ENCODE assay signal across 24 mouse cellular contexts in the genomic region with DNA sequence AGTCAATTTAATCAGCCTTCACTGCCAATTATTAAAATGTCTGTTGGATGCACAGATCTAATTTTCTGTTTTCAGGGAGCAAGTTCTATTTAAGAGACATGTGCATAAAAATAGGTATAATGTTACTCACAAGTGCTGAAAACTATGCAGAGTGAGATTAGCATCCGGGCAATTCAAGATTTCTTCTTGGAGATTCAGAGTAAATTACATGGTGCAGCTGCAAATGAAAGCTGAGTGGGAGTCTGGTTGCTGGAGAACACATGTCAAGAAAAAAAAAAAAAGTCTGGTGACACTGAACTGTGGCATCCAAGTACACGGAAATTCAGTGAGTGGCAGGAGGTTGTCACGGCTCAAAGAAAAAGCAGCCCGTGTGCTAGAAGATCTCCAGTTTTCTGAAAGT.
A peak's percentile ranks its signal among the peaks of the same experiment; 100 is the strongest.
DNase-seq lines count a peak whose midpoint lies in the region; ATAC-seq and TF ChIP-seq lines count a peak whose summit lies in the region.
"Had no signal": no experiment of that assay in that cellular context is flagged by ENCODE, and none has a peak within 500 bp of the region (broad histone marks: within the 10 kb centered on the region; RNA-seq: fewer than 3 reads in every experiment).

No protein-coding gene starts in this region.

- no peak for TF ChIP-seq POLR2A in brain, embryonic 14.5 days (IDR thresholded peaks at IDR 0.05; ENCODE audit: borderline replicate concordance, extremely low read depth, insufficient read depth, insufficient read length, poor library complexity, severe bottlenecking)
- TF ChIP-seq POLR2A in olfactory bulb, adult 2 months (IDR thresholded peaks at IDR 0.05; ENCODE audit: insufficient read depth, low read depth, low read length), result no peak

- no peak overlapping the region for H3K27ac ChIP-seq in forebrain, embryonic 16.5 days (ENCODE audit: low read length)
- H3K27ac ChIP-seq in forebrain, embryonic 11.5 days (ENCODE audit: low read depth, low read length), result no peak overlapping the region
- H3K27ac ChIP-seq in left cerebral cortex, adult 2 months, result peak overlapping the region; percentile 12; the same call in 1 of the 2 replicates
- 0 out of 2 replicates have a peak overlapping the region, but pooled peaks have one; percentile 78 for H3K27ac ChIP-seq in olfactory bulb, adult 2 months (ENCODE audit: insufficient read depth, low read depth, low read length)
- no peak overlapping the region for H3K27ac ChIP-seq in kidney, embryonic 15.5 days
- H3K27ac ChIP-seq: forebrain, embryonic 10.5 days; hindbrain, postnatal 0 days; layer of hippocampus, adult 2 months; limb, embryonic 10.5 days; liver, embryonic 15.5 days; lung, embryonic 15.5 days; midbrain, embryonic 15.5 days had no signal

- H3K4me2 ChIP-seq in forebrain, embryonic 16.5 days (ENCODE audit: low read length), result no peak overlapping the region
- no peak overlapping the region for H3K4me2 ChIP-seq in forebrain, embryonic 11.5 days (ENCODE audit: low read depth, low read length, severe bottlenecking)
- no peak overlapping the region for H3K4me2 ChIP-seq in kidney, embryonic 15.5 days
- H3K4me2 ChIP-seq: liver, embryonic 15.5 days; lung, embryonic 15.5 days; midbrain, embryonic 15.5 days had no signal

- DNase-seq in forebrain, embryonic 11.5 days (ENCODE audit: low spot score), result no peak
- peak in 1 of 2 experiments; percentile 12 for DNase-seq in left cerebral cortex, adult 2 months (ENCODE audit: extremely low spot score in 1 of 2, low spot score in 2 of 2)
- DNase-seq in left cerebral cortex, postnatal 4 days, result no peak
- DNase-seq in brain, embryonic 14.5 days (ENCODE audit: low read depth), result peak; percentile 47
- DNase-seq: adrenal gland, postnatal 25 days; cerebellum, adult 11 months; cerebellum, postnatal 10 days; kidney, adult 9 months; kidney, postnatal 25 days; liver; lung, postnatal 36 days; right cerebral cortex, postnatal 25 days; spleen, adult 18-20 months had no signal

- peak; percentile 40; the same call in 1 of the 2 replicates for ATAC-seq in forebrain, embryonic 16.5 days
- ATAC-seq in forebrain, embryonic 11.5 days (replicated peaks; ENCODE audit: low FRiP score), result no peak
- no peak for ATAC-seq in kidney, embryonic 15.5 days (replicated peaks; ENCODE audit: low FRiP score)
- ATAC-seq: hindbrain, postnatal 0 days; intestine, embryonic 16.5 days; midbrain, embryonic 15.5 days had no signal

- intact Hi-C loops in left cerebral cortex, adult 2 months (cut with DNase I), result no loop called here
- intact Hi-C loops in left cerebral cortex, postnatal 4 days (cut with DNase I), result no loop called here

- H3K9me3 ChIP-seq in forebrain, embryonic 16.5 days (ENCODE audit: control insufficient read depth, low read length), result no peaks in the 10 kb centered on the region
- H3K9me3 ChIP-seq in forebrain, embryonic 11.5 days (ENCODE audit: control insufficient read depth, low read length), result no peaks in the 10 kb centered on the region
- no peaks in the 10 kb centered on the region for H3K9me3 ChIP-seq in kidney, embryonic 15.5 days (replicated peaks)
- H3K9me3 ChIP-seq: forebrain, embryonic 10.5 days; limb, embryonic 10.5 days; liver, embryonic 15.5 days; lung, embryonic 15.5 days; midbrain, embryonic 15.5 days had no signal

- H3K4me3 ChIP-seq in forebrain, embryonic 16.5 days (replicated peaks; ENCODE audit: low read length), result no peak overlapping the region
- no peak overlapping the region for H3K4me3 ChIP-seq in forebrain, embryonic 11.5 days (ENCODE audit: low read depth, low read length)
- H3K4me3 ChIP-seq in left cerebral cortex, adult 2 months, result peak overlapping the region; percentile 1; the same call in 1 of the 2 replicates
- H3K4me3 ChIP-seq in olfactory bulb, adult 2 months (ENCODE audit: insufficient read depth, low read depth, low read length), result no peak overlapping the region
- H3K4me3 ChIP-seq in kidney, embryonic 15.5 days (replicated peaks), result no peak overlapping the region
- H3K4me3 ChIP-seq: forebrain, embryonic 10.5 days; layer of hippocampus, adult 2 months; limb, embryonic 10.5 days; liver, embryonic 15.5 days; lung, embryonic 15.5 days; midbrain, embryonic 15.5 days had no signal

- no peaks in the 10 kb centered on the region for H3K4me1 ChIP-seq in forebrain, embryonic 16.5 days (replicated peaks; ENCODE audit: control insufficient read depth, insufficient read depth, low read length)
- no peaks in the 10 kb centered on the region for H3K4me1 ChIP-seq in forebrain, embryonic 11.5 days (replicated peaks; ENCODE audit: control insufficient read depth, insufficient read depth, low read length)
- H3K4me1 ChIP-seq in olfactory bulb, adult 2 months (ENCODE audit: control insufficient read depth, insufficient read depth, low read length), result no peaks in the 10 kb centered on the region
- no peaks in the 10 kb centered on the region for H3K4me1 ChIP-seq in kidney, embryonic 15.5 days
- H3K4me1 ChIP-seq: forebrain, embryonic 10.5 days; limb, embryonic 10.5 days; liver, embryonic 15.5 days; lung, embryonic 15.5 days; midbrain, embryonic 15.5 days had no signal

- no peaks in the 10 kb centered on the region for H3K36me3 ChIP-seq in forebrain, embryonic 16.5 days (ENCODE audit: control insufficient read depth, insufficient read depth)
- H3K36me3 ChIP-seq in forebrain, embryonic 11.5 days (ENCODE audit: control insufficient read depth, insufficient read depth, low read length), result no peaks in the 10 kb centered on the region
- H3K36me3 ChIP-seq in kidney, embryonic 15.5 days, result no peaks in the 10 kb centered on the region
- H3K36me3 ChIP-seq: forebrain, embryonic 10.5 days; limb, embryonic 10.5 days; liver, embryonic 15.5 days; lung, embryonic 15.5 days; midbrain, embryonic 15.5 days had no signal

- H3K9ac ChIP-seq in forebrain, embryonic 16.5 days (replicated peaks; ENCODE audit: low read depth, low read length), result no peak overlapping the region
- no peak overlapping the region for H3K9ac ChIP-seq in forebrain, embryonic 11.5 days (ENCODE audit: low read length)
- H3K9ac ChIP-seq in kidney, embryonic 15.5 days, result no peak overlapping the region
- H3K9ac ChIP-seq: liver, embryonic 15.5 days; lung, embryonic 15.5 days; midbrain, embryonic 15.5 days had no signal

- no peaks in the 10 kb centered on the region for H3K27me3 ChIP-seq in forebrain, embryonic 16.5 days (replicated peaks; ENCODE audit: control insufficient read depth, insufficient read depth, low read length)
- H3K27me3 ChIP-seq in forebrain, embryonic 11.5 days (ENCODE audit: control insufficient read depth, insufficient read depth, low read length), result no peaks in the 10 kb centered on the region
- no peaks in the 10 kb centered on the region for H3K27me3 ChIP-seq in kidney, embryonic 15.5 days
- H3K27me3 ChIP-seq: liver, embryonic 15.5 days; lung, embryonic 15.5 days; midbrain, embryonic 15.5 days had no signal

- 55% methylated on average over 4 of the region's 4 CpGs for WGBS in forebrain, embryonic 16.5 days
- WGBS in forebrain, embryonic 11.5 days, result 83% methylated on average over 4 of the region's 4 CpGs
- 28% methylated on average over 4 of the region's 4 CpGs for WGBS in olfactory bulb, adult 2 months
- WGBS in kidney, embryonic 15.5 days, result 63% methylated on average over 4 of the region's 4 CpGs

- TF ChIP-seq CTCF in left cerebral cortex, adult 2 months (IDR thresholded peaks at IDR 0.05), result no peak
- no peak for TF ChIP-seq CTCF in brain, embryonic 14.5 days (IDR thresholded peaks at IDR 0.05; ENCODE audit: borderline replicate concordance, extremely low read depth, insufficient read depth, insufficient read length)
- TF ChIP-seq CTCF in olfactory bulb, adult 2 months (IDR thresholded peaks at IDR 0.05; ENCODE audit: insufficient read depth, low read depth, low read length), result no peak

Comparison
In these comparisons a context has a peak if more than half of its experiments do, and no peak if none do; other contexts are left out.
1. H3K27ac ChIP-seq: peak in left cerebral cortex, adult 2 months (single experiment) and olfactory bulb, adult 2 months (single experiment); none in forebrain, embryonic 16.5 days (single experiment), forebrain, embryonic 11.5 days (single experiment) and kidney, embryonic 15.5 days (single experiment).